Mouse (Mus musculus) gonadal fat pad, adult 2 months (tissue): ENCODE measurements around the gene Tnn. TPM values are rescaled to one million over a fixed set of nuclear protein-coding genes. Genes with fewer than 3 reads are reported as not detected.

ENCODE experiments used
- DNase-seq: peaks from one replicate; pipeline ENCODE4 v3.0.0-alpha.2; 2012; ENCODE audit warnings: low read depth
- polyA plus RNA-seq: library from polyadenylated mRNA; depleted of rRNA; stranded (reverse); fragments of >200 nt; gene quantifications from 2 replicates; pipeline ENCODE4 v1.2.3, GENCODE M21; 2012; rRNA removed

Tnn gene
- polyA plus RNA-seq, 1 experiment = 0.04 TPM

DNA sequence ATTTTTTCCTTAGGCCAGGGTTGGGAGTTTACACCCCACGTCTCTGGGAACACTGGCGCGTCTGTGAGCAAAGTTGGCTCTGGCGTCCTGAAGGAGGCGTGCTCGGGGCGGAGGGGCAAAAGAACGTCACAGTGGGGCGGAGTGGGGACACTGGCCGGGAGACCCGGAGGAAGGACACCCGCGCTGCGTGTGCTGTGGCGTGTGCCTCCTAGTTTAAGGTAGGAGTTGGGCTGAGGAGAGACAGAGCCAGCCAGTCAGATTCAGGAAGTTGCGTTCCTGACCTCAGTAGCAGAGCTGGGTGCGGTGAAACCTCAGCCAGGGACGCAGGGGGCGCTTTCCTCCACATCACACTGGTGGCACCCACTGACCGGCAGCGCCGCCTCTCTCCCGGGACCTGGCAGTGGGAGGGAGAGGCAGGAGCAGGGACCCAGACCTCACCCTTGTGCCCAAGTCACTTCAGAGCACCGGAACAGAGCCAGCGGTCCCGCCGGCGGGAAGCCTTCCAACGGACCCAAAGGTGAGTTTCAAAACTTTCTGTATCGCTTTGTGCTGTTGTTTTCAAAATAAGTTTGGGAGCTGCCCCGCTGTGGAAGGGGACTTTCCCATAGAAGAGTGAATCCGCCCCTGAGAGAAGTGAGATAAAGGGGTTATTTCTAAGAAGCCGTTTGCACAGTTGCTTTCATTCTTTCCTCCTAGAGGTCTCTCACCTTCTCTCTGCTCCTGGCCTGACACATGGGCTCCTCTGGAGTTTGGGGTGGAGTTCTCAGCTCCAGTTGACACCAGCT, 109.0 kb downstream of the Tnn start, which contains the start of gene 4930523C07Rik:
TSS of gene 4930523C07Rik (plus strand) at position 146 of the 785 bp plus-strand sequence.
- no peak for DNase-seq

DNA sequence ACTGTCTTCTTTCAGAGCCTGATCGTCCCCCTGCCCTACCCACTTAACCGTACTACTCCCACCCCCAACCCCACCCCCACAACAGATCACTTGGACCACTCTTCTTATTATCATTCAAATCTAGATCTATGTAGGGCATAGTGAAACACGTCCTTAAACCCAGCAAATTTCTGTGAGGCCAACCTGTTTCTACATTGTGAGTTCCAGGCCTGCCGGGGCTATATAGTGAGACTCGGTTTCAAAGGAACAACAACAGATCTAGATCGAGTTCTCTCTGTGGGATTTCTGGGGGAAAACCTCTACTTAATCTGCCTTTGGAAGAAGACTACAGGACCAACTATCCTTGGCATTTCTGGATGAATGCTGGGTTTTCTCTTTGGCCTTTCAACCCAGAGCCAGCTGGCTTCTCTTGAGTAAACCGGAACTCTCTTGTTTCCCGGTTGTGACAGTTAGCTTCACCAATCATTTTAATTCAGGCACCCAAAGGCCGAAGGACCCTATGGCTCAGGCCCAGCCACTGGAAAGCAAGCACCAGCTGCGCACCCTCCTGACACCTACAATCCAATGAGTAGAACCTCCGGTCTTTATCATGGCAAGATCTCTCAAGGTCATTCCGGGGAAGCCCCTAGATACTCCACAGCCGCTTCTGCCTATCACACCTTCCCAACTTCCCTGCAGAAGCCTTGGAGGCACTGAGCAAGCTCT, 110.0 kb downstream of the Tnn start:
- DNase-seq = no peak

DNA sequence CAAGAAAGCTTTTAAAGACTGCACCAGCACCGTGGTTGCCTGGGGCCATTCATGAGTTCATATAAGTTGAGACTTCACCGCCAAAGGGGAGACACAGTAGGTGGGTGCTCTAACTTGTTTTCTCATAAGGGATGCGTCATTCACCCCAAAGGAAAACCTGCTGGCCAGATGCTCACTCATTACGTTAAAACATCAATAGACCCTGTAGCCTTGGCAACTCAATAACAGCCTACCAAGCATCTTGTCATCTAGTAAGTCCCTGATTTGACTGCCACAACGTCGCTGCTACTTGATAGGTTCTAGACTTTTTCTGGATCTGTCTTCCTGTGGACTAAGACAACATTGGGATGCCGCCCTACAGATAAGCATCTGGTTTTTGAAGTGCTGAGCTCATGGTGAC, 111.0 kb downstream of the Tnn start:
- no peak for DNase-seq

DNA sequence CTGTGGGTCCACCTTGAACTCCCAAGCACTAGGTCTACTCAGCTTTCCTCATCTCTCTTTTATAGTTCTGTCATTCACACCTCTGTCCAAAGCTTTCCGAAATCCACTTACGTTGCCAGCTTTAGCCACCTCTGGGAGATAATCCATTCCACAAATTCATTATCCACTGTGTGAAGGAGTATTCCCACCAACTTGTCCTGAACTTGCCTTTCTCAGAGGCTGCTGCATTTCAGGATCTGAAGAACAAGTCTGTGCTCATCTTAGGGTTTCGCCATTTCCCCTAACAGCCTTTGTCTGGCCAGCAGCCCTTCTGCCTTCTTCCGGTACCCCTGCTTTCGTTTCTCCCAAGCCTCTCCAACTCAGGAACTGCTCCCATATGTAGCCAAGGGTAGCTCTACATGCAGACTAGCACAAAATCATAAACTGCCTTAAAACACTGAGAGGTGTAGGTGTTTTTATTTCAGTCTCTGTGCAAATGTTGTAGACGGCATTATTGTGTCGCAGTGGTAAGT, 112.1 kb downstream of the Tnn start:
- peak; percentile 84 for DNase-seq

DNA sequence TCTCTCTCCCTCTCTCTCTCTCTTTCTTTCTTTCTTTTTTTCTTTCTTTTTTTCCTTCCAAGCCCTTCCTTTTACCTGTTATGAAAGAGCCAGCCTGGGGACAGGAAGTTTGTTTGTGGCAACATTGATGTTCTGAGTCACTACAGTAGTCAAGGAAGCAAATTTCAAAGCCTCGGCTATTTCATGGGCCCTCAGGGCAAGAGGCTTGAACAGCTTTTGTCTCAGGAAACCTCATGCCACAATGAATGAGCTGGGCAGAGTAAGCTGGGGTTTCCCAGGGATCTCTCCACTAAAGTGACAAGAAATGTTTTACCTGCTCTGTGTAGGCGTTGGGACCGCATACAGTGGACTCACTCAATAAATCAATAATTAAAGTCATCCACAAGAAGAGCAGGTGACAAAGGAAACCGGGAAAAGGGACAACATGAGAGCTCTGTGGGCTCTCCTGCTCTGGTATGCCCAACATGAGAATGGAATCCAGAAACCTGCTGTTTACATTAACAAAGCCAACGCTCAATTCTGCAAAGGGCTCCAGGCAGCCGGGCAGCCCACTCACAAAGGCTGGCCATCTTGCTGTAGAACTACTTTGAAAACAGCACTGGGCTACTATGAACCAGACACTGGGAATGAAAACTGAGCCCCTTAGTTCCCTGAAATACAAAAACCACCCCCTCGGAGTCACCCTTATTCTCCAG, 113.3 kb downstream of the Tnn start:
- DNase-seq = peak; percentile 67

DNA sequence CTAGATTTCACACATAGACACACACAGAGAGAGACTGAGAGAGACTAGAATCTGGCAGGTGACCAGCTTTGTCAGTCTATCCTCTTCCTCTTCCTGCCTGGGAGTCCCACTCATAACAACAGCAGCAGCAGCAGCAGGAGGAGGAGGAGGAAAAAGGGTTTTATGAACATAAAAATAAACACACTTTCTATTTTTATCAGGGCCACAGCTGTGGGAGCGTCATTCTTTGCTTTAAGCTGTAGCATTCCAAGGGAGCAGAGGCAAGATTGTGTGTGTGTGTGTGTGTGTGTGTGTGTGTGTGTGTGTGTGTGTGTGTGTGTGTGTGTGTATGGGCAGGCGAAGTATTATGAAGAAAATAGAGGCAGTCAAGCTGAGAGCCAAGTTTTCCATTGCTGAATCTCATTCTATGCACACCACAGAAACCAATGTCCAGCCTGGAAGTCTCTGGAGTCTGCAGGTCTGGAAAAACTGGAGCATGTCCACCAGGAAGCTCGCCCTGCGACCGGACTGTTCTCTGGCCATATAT, 116.3 kb downstream of the Tnn start:
- DNase-seq = no peak

DNA sequence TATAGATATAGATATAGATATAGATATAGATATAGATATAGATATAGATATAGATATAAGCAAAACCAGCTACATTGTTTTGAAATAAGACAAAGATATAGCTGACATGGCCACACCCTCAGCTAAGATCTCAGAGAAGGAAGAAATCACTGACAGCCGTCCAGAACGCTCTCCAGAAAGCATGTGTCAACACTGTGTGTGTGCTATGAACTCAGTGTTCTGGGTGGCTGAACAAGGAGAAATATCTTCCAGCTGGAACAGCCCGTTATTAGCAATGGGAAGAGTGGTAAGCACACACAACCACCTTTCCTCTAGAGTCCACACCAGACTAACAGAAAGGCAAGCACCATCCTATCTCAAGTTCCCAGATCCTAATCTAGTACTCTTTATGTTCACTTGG, 117.8 kb downstream of the Tnn start:
- no peak for DNase-seq

Other genes with a start within 250 kb of the Tnn start
- 8.8 and 13.2 TPM in 2 replicates for gene 4930523C07Rik, start 109.2 kb downstream of the Tnn start, polyA plus RNA-seq
- gene Mrps14, start 41.6 kb upstream of the Tnn start, polyA plus RNA-seq = 31.6 and 41.3 TPM in 2 replicates
- 6.5 and 7.8 TPM in 2 replicates for gene Cacybp, start 59.3 kb upstream of the Tnn start, polyA plus RNA-seq